In genomic region chr13:35189028-35189711, GRCm38 (mm10) we compare ENCODE assay signal across 8 mouse cellular contexts.
A peak's percentile ranks its signal among the peaks of the same experiment; 100 is the strongest.
DNase-seq lines count a peak whose midpoint lies in the region; ATAC-seq and TF ChIP-seq lines count a peak whose summit lies in the region.

No protein-coding gene starts in this region.

- no peak for TF ChIP-seq POLR2A in brain, embryonic 14.5 days (IDR thresholded peaks at IDR 0.05; ENCODE audit: borderline replicate concordance, extremely low read depth, insufficient read depth, insufficient read length, poor library complexity, severe bottlenecking)

- H3K36me3 ChIP-seq in E14TG2a.4 (ENCODE audit: insufficient read depth, low read length): no peaks in the 10 kb centered on the region

- H3K9me3 ChIP-seq in E14TG2a.4 (ENCODE audit: low read length): no peaks in the 10 kb centered on the region

- H3K27me3 ChIP-seq in E14TG2a.4 (ENCODE audit: insufficient read depth, low read length): peaks cover 3% of the 10 kb centered on the region; the same call in 1 of the 2 replicates

- no peak for TF ChIP-seq CTCF in E14TG2a.4 (conservative IDR thresholded peaks at IDR 0.05; ENCODE audit: low read length)
- TF ChIP-seq CTCF in brain, embryonic 14.5 days (IDR thresholded peaks at IDR 0.05; ENCODE audit: borderline replicate concordance, extremely low read depth, insufficient read depth, insufficient read length): no peak

- intact Hi-C loops in left cerebral cortex, postnatal 14 days (cut with DNase I): no loop called here

- H3K4me3 ChIP-seq in E14TG2a.4 (replicated peaks; ENCODE audit: low read length): 0 out of 2 replicates have a peak overlapping the region, but pooled peaks have one; percentile 10

- H3K4me1 ChIP-seq in E14TG2a.4 (replicated peaks; ENCODE audit: low read depth, low read length): peaks cover 21% of the 10 kb centered on the region

- ATAC-seq in megakaryocyte progenitor cell, adult 5-6 weeks (replicated peaks; ENCODE audit: poor library complexity): peak; percentile 99

- DNase-seq in brain, embryonic 14.5 days (ENCODE audit: low read depth): peak; percentile 61
- DNase-seq in gastrocnemius, postnatal 10 days: peak; percentile 23
- DNase-seq in induced T-regulatory cell, adult 2 months (ENCODE audit: low read depth): peak; percentile 72
- DNase-seq in left cerebral cortex, postnatal 14 days (ENCODE audit: low spot score in 2 of 2): peak; percentile 28 to 30
- peak; percentile 38 for DNase-seq in skeletal muscle tissue, adult 2 months (ENCODE audit: low read depth, low spot score)
- DNase-seq in testis, postnatal 10 days (ENCODE audit: low spot score): no peak
